Mouse (Mus musculus) bone marrow, adult 2 months (tissue): Measurements from ENCODE around the gene Grk3. TPM values are rescaled to one million over a fixed set of nuclear protein-coding genes. Genes with fewer than 3 reads are reported as not detected.
A peak's percentile ranks its signal among the peaks of the same experiment; 100 is the strongest.

ENCODE experiments used
- H3K27ac ChIP-seq: fragments of 200-500 bp; 2 replicates; pipeline ENCODE4 v1.5.1; 2012; ENCODE audit warnings: low read depth, mild to moderate bottlenecking, control low read depth, inconsistent platforms, low read length; ENCODE audit not compliant: control insufficient read depth, poor library complexity, insufficient read depth
- H3K4me1 ChIP-seq: fragments of 200-500 bp; 2 replicates; pipeline ENCODE4 v1.6.1; 2011; ENCODE audit warnings: low read length; ENCODE audit not compliant: control insufficient read depth, insufficient read depth
- H3K4me3 ChIP-seq: fragments of 200-500 bp; replicated peaks from 2 replicates; pipeline ENCODE3; 2011; ENCODE audit warnings: mild to moderate bottlenecking, low read depth, low read length, control low read depth; ENCODE audit not compliant: control insufficient read depth
- CTCF ChIP-seq: fragments of 200-500 bp; IDR thresholded peaks from 2 replicates; pipeline ENCODE4 v1.5.1; 2011; ENCODE audit warnings: low read length, control low read depth; ENCODE audit not compliant: control insufficient read depth, insufficient read depth
- POLR2A ChIP-seq: fragments of 200-500 bp; IDR thresholded peaks from 2 replicates; pipeline ENCODE4 v1.6.1; 2011; ENCODE audit warnings: low read depth, mild to moderate bottlenecking, control low read depth, low read length, borderline replicate concordance; ENCODE audit not compliant: control insufficient read depth
- WGBS: fragments of 180-500 bp; shearing (Covaris S2); methylation state at CpG from one replicate; pipeline ENCODE4 v1.1.7; 2018; 5-methylcytosine and 5-hydroxymethylcytosine counted together
- polyA plus RNA-seq: library from polyadenylated mRNA; stranded (reverse); fragments of >200 nt; gene quantifications from 2 replicates; pipeline ENCODE4 v1.2.4, GENCODE M21; 2011; ENCODE audit warnings: low replicate concordance; ENCODE audit not compliant: missing spikeins, insufficient read depth, insufficient read length

The Grk3 gene
- polyA plus RNA-seq, 1 experiment: 17.4 TPM

DNA sequence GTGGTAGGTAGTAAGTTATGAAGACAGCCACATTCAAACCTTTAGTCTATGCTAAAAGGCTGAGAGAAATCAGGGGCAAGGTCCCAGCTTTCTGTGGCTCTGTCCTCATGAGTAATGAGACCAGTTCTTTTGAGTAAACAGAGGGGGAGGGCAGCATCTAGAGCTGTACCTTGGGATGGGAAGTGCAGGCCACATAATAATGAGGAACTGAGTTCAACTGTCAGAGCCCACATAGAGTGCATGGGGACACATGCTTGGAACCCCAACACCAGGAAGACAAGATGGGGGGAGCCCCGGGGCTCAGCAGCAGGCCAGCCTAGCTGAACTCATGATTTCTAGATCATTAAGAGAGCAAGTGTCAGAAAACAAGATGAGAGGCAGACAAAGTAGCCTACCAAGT, 1.4 kb upstream of the Grk3 start:
- Histone ChIP-seq H3K4me3 (no peak overlapping the region), H3K27ac (no peak overlapping the region), H3K4me1 (peaks cover 3% of the 10 kb centered on the region; the same call in 1 of the 2 replicates)
- TF ChIP-seq POLR2A: no peak
- no peak for TF ChIP-seq CTCF
- WGBS: 4% methylated on average over 1 of the region's 1 CpGs

DNA sequence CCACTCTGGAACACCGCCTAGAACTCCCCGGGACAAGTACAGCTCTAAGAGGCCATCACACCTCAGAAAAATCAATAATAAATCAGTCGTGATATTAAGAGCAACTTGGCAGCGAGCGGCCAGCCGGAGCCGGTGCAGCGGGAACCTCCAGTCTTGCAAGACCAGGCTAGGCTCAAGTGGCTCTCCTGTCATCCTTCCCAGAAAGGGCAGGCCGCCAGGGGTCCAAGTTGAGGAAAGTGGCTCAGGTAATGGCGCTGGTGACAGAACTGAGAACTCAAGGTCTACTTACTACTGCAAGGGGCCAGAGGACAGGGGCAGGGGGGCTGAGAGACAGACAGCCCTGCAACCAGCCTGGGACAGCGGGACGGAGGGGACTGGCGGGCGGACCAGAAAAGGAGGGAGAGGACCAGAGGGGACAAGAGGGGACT, 769 bp downstream of the Grk3 start:
- peak overlapping the region; percentile 27; the same call in 1 of the 2 replicates for H3K27ac ChIP-seq
- peaks cover 3% of the 10 kb centered on the region; the same call in 1 of the 2 replicates for H3K4me1 ChIP-seq
- TF ChIP-seq CTCF: no peak
- TF ChIP-seq POLR2A: no peak
- peak overlapping the region; percentile 71 for H3K4me3 ChIP-seq
- under 1% methylated on average over 14 of the region's 14 CpGs for WGBS

DNA sequence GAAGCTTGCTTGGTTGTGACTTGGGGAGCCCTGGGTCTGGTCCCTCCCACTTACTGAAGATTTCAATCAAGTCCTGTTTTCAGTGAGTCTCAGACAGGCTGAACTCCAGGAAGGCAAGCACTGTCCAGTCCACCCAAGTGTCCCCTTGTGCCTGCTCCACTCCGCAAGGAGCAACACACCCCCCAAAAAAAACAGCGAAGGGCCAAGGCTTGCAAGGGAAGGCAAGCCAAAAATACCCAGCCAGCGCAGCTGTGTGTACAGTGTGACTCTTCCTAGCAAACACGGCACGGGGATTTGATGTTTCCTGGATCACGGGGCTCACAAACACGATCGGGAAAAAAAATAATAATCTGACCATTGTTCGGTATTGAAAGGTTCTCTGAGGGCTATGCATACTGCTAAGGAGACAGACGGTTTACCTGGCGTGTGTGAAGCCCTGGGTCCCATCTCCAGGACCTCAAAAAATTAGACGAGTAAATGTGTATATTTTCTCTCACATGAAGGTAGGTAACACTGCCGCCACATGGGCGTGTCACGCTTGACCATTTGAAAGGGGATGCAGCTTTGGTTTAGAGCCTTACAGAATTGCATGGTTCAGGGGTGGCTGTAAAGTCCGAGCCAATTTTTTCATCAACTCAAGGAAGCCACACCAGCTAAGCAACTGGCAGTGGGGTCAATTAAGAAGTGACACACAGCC, 1.3 kb downstream of the Grk3 start:
- H3K4me3 ChIP-seq: peak overlapping the region; percentile 71
- no peak overlapping the region for H3K27ac ChIP-seq
- 31% methylated on average over 16 of the region's 16 CpGs for WGBS
- H3K4me1 ChIP-seq: peaks cover 3% of the 10 kb centered on the region; the same call in 1 of the 2 replicates
- TF ChIP-seq POLR2A (no peak), CTCF (no peak)

DNA sequence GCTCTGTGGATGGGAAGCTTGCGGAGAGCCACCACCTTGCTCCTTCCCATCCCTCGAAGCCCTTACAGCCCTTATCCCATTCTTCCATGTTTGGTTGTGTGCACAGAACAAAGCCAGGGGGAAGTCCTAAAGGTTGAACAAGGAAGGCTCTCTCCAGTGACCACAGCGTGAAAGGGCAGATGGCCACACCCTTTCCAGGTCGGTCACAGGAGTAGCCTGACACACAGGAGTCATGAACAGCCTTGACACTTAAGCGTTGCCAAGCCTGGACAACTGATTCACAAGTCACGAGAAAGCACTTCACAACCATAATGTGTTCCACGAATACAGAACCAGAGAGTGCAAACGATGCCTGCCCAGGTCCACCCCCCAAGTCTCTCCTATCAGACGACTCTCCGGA, 3.7 kb downstream of the Grk3 start:
- no peak overlapping the region for H3K27ac ChIP-seq
- no peak overlapping the region for H3K4me3 ChIP-seq
- H3K4me1 ChIP-seq: peaks cover 4% of the 10 kb centered on the region; the same call in 1 of the 2 replicates
- TF ChIP-seq CTCF (no peak), POLR2A (no peak)
- 76% methylated on average over 10 of the region's 10 CpGs for WGBS

DNA sequence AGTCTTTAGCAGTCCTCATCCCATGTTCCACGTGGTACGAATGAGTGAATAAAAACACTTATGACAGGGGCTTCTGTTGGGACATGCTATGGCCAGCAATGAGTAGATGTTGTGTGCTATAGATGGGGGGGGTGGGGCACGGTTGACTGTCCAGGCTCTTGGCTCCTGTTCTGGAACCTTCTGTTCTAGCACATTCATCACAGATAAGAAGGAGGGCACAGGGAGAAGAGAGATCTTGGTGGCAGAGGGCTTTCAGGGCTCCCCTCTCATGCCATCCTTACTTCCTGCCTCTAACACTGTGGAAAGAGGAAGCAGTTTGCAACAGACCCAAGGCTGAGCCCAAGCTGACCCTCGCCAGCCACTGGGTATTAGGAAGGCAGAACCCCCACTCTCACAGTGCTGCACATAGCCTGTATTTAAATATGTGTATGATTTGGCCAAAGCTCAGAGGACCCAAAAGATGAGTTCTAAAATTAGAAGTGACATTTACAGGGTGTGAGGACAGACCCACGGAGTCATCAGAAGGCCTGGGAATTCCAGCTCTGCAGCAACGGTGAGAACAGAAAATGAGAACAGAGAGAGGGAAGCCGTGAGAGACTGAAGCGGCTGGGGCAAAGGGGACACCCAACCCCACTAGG, 6.3 kb downstream of the Grk3 start:
- H3K4me3 ChIP-seq: no peak overlapping the region
- peaks cover 7% of the 10 kb centered on the region; the same call in 1 of the 2 replicates for H3K4me1 ChIP-seq
- H3K27ac ChIP-seq: no peak overlapping the region
- 35% methylated on average over 8 of the region's 8 CpGs for WGBS
- TF ChIP-seq CTCF: no peak
- TF ChIP-seq POLR2A: no peak

DNA sequence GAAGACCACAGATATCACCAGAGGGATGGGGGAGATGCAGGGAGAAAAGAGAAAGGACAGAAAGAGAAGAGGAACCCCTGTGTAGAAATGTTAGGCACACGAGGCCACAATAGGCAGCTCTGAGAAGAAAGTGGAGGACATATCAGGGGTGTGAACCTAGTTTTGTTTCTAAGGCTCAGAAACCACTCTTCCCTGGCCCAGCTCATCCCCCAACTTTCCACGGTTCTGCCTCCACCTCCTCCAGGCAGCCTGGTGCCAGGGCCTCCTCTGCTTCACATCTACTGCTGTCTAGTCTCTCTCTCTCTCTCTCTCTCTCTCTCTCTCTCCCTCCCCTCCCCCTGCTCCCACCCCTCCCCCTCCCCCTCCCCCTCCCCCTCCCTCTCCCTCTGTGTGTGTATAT, 7.1 kb downstream of the Grk3 start:
- peaks cover 7% of the 10 kb centered on the region; the same call in 1 of the 2 replicates for H3K4me1 ChIP-seq
- no peak overlapping the region for H3K27ac ChIP-seq
- no peak overlapping the region for H3K4me3 ChIP-seq
- WGBS: 47% methylated on average over 2 of the region's 2 CpGs
- TF ChIP-seq CTCF: no peak
- TF ChIP-seq POLR2A: no peak

DNA sequence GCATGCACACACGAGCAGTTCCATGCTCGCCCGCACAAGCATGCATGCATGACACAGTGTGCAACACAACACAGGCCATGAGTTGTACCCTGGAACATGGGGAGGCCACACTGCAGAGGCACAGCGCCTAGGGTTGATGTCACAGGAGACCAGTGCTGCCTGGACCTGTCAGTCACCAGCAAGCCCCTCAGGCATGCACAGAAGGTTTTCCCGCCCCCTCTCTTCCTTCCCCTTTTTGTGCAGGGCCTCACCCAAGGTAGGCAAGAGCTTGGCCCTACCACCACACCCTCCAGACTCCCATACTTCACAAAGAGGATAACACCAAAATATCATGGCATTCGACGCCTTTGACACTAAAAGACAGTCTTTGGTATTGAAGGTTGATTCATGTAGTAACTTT, 8.6 kb downstream of the Grk3 start:
- H3K27ac ChIP-seq: no peak overlapping the region
- WGBS: 25% methylated on average over 7 of the region's 7 CpGs
- no peak overlapping the region for H3K4me3 ChIP-seq
- peaks cover 7% of the 10 kb centered on the region; the same call in 1 of the 2 replicates for H3K4me1 ChIP-seq
- no peak for TF ChIP-seq CTCF
- TF ChIP-seq POLR2A: no peak

DNA sequence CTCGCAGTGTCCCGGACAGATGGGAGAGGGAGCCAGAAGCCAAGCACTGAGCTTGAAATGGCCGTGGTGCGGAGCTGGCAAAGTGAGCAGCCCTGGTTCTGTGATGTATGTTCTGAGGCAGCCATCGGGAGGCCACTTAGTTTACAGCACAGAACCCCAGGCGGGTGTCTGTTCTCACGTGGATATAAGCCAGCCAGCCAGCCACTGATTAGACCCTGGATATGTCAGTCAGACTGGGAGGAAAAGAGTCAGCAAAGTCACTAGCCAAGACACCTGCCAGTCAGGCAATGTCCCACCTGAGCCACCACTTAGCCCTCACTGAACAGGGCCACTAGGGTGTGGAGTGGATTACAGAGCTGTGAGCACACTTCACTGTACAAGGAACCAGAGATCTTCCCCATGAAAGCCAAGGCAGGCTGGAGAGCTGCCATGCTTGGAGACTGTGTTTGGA, 9.6 kb downstream of the Grk3 start:
- TF ChIP-seq CTCF (no peak), POLR2A (no peak)
- no peak overlapping the region for H3K27ac ChIP-seq
- no peak overlapping the region for H3K4me3 ChIP-seq
- WGBS: 71% methylated on average over 7 of the region's 7 CpGs
- H3K4me1 ChIP-seq: peaks cover 9% of the 10 kb centered on the region; the same call in 1 of the 2 replicates
